Mouse (Mus musculus): ENCODE results near the gene Ttll12. TPM values are rescaled to one million over a fixed set of nuclear protein-coding genes. Genes with fewer than 3 reads are reported as not detected.

Ttll12 gene
- polyA plus RNA-seq, 1 experiment from 2014 or later, result 29.3 TPM

DNA sequence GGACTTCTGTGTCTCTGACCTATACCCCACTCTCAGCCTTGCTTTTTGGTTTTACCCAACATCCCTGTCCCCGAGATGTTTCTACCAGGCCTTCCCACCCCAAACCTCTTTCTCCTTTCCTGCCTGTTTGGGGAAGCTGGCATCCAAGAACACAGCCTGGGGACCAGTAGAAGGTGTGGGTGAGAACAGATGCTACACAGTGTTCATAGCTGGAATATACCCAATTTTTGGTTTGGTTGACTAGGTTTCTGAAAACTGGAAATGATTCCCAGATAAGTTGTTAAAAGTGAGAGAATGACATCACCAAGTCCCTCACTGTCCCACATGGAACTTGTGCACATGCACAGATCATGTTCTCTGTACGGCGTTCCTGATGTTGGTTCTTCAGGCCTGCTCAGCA is 20.3 kb upstream of the Ttll12 start:
- Histone ChIP-seq H3K36me3 (peaks cover 21% of the 10 kb centered on the region; the same call in 1 of the 2 replicates), H3K4me3 (no peak overlapping the region), H3K27me3 (replicated peaks) (no peaks in the 10 kb centered on the region), H3K4me1 (replicated peaks) (no peaks in the 10 kb centered on the region), H3K9me3 (replicated peaks) (no peaks in the 10 kb centered on the region), H3K4me2 (no peak overlapping the region), H3K27ac (ENCODE audit: poor library complexity, severe bottlenecking) (no peak overlapping the region), H3K9ac (no peak overlapping the region)
- 87% methylated on average over 3 of the region's 3 CpGs for WGBS
- ATAC-seq (ENCODE audit: insufficient number of reproducible peaks, low FRiP score), result no peak

DNA sequence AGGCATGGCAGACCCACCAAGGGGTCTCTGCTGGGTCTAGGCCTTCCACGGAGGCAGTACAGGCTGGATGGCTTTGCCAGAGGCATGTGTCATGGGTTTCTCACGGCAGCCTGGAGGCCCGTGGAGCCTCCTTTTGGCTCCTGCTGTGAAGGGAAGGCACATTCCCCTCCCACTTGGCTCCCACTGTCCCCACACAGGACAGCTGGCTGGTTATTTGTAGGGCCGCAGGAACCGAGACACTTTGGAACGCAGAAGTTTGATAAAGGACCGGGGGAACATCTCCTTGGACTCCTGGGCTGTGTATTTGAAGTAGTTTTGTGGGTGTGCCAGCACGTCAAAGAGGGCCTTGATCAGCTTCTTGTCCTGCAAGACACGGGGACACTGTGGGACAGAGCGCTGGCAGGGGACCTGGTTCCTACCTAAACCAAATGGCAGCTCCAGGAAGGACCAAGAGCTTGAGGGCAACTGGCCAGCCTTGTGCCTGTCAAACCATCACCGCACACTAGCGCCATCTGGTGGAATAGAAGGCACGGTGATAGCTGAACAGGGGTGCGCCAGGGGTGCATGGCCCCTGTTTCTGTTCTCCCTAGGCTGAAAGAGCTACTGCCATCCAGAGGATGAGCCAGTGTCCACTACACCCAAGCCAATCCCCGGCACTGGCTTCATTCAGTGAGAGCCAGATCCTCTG is 12.3 kb upstream of the Ttll12 start:
- ATAC-seq (ENCODE audit: insufficient number of reproducible peaks, low FRiP score), result no peak
- no peak overlapping the region for H3K4me2 ChIP-seq
- no peak overlapping the region for H3K27ac ChIP-seq (ENCODE audit: poor library complexity, severe bottlenecking)
- peaks cover 7% of the 10 kb centered on the region; the same call in 1 of the 2 replicates for H3K4me1 ChIP-seq (replicated peaks)
- no peak overlapping the region; the same call in 1 of the 2 replicates for H3K9ac ChIP-seq
- no peaks in the 10 kb centered on the region for H3K9me3 ChIP-seq (replicated peaks)
- H3K27me3 ChIP-seq (replicated peaks), result peaks cover 6% of the 10 kb centered on the region; the same call in 1 of the 2 replicates
- WGBS, result 42% methylated on average over 15 of the region's 15 CpGs
- peaks cover 4% of the 10 kb centered on the region; the same call in 1 of the 2 replicates for H3K36me3 ChIP-seq
- no peak overlapping the region for H3K4me3 ChIP-seq

DNA sequence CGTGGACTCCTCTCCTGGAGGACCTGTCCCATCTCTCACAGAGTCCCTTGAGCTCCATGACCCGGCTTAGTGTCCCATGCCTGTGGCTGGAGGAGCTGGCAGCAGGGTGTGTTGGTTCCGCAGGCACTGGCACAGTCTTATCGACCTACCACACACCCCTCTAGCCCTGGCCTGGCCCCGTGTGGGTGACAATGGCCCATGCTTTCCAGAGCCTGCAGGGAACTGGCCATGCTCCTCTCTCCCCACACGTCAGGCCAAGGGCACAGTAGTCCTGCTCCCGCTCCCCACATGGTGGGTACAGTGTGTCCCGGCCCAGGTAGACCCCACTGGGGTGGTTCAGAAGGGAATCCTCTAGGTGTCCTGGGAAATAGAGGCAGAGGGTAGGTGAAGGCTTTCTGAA is 11.7 kb upstream of the Ttll12 start:
- no peak for ATAC-seq (ENCODE audit: insufficient number of reproducible peaks, low FRiP score)
- 87% methylated on average over 8 of the region's 8 CpGs for WGBS
- Histone ChIP-seq H3K27ac (ENCODE audit: poor library complexity, severe bottlenecking) (no peak overlapping the region), H3K4me3 (no peak overlapping the region), H3K9ac (no peak overlapping the region; the same call in 1 of the 2 replicates), H3K9me3 (replicated peaks) (no peaks in the 10 kb centered on the region), H3K4me2 (no peak overlapping the region), H3K4me1 (replicated peaks) (peaks cover 7% of the 10 kb centered on the region; the same call in 1 of the 2 replicates), H3K36me3 (no peaks in the 10 kb centered on the region), H3K27me3 (replicated peaks) (peaks cover 6% of the 10 kb centered on the region; the same call in 1 of the 2 replicates)

DNA sequence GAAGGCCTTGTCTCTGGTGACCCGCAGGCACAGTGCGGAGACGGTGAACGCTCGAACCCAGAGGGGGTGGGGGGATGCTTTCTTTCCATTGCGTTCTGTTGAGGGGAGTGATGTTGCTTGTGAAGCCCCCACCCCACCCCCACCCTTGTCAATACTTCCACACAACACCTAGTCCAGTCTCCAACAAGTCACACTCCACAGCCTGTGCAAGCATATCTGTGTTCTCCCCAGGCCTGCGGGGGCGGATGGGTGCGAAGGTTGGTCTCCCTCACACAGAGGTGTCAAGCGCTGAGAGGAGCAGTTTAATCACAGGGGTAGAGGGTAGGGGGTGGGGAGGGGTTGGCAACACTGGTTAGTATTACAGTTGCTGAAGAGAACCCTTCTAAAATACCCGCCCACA is 11.3 kb upstream of the Ttll12 start:
- Histone ChIP-seq H3K4me2 (no peak overlapping the region), H3K27me3 (replicated peaks) (peaks cover 6% of the 10 kb centered on the region; the same call in 1 of the 2 replicates), H3K9ac (no peak overlapping the region), H3K27ac (ENCODE audit: poor library complexity, severe bottlenecking) (no peak overlapping the region), H3K9me3 (replicated peaks) (no peaks in the 10 kb centered on the region), H3K4me1 (replicated peaks) (peaks cover 7% of the 10 kb centered on the region; the same call in 1 of the 2 replicates), H3K4me3 (no peak overlapping the region), H3K36me3 (no peaks in the 10 kb centered on the region)
- WGBS, result 73% methylated on average over 11 of the region's 11 CpGs
- ATAC-seq (ENCODE audit: insufficient number of reproducible peaks, low FRiP score), result no peak

DNA sequence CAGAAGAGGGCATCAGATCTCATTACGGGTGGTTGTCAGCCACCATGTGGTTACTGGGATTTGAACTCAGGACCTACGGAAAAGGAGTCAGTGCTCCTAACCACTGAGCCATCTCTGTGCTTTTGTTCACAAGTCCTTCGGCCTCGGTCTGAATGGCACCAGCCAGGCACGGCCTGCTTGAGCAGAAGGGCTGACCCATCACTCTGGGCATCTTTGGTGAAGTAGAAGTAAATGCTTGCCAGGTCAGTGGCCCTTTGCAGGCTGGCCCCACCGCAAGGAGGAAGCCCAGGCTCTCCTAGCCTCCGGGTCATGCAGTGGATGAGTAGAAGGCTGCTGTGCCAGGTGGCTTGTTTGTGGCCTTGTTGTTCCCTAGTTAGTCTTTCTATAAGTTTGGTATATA is 8.5 kb upstream of the Ttll12 start:
- Histone ChIP-seq H3K4me3 (no peak overlapping the region), H3K9me3 (replicated peaks) (no peaks in the 10 kb centered on the region), H3K27me3 (replicated peaks) (peaks cover 4% of the 10 kb centered on the region; the same call in 1 of the 2 replicates), H3K4me2 (no peak overlapping the region), H3K9ac (no peak overlapping the region), H3K27ac (ENCODE audit: poor library complexity, severe bottlenecking) (no peak overlapping the region), H3K4me1 (replicated peaks) (peaks cover 7% of the 10 kb centered on the region; the same call in 1 of the 2 replicates), H3K36me3 (no peaks in the 10 kb centered on the region)
- WGBS, result 91% methylated on average over 7 of the region's 7 CpGs
- ATAC-seq (ENCODE audit: insufficient number of reproducible peaks, low FRiP score), result no peak

DNA sequence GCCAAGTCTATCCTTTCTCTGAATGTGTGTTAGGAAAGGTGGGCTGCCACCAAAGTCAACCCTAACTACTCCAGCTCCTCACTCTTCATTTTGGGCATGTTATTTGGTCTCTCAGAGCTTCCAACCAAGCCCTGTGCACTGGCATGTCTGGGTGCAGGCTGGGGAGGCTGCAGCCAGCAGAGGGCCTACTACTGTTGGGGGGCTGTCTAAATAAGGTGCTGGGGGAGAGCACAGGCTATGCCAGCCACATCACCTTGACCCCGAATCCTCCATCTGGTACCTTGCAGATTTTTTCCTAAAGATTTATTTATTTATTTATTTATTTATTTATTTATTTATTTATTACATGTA is 8.1 kb upstream of the Ttll12 start:
- Histone ChIP-seq H3K9ac (no peak overlapping the region), H3K27ac (ENCODE audit: poor library complexity, severe bottlenecking) (no peak overlapping the region), H3K4me1 (replicated peaks) (peaks cover 7% of the 10 kb centered on the region; the same call in 1 of the 2 replicates), H3K36me3 (no peaks in the 10 kb centered on the region), H3K9me3 (replicated peaks) (no peaks in the 10 kb centered on the region), H3K27me3 (replicated peaks) (no peaks in the 10 kb centered on the region), H3K4me2 (no peak overlapping the region), H3K4me3 (no peak overlapping the region)
- no peak for ATAC-seq (ENCODE audit: insufficient number of reproducible peaks, low FRiP score)
- 79% methylated on average over 1 of the region's 1 CpGs for WGBS

DNA sequence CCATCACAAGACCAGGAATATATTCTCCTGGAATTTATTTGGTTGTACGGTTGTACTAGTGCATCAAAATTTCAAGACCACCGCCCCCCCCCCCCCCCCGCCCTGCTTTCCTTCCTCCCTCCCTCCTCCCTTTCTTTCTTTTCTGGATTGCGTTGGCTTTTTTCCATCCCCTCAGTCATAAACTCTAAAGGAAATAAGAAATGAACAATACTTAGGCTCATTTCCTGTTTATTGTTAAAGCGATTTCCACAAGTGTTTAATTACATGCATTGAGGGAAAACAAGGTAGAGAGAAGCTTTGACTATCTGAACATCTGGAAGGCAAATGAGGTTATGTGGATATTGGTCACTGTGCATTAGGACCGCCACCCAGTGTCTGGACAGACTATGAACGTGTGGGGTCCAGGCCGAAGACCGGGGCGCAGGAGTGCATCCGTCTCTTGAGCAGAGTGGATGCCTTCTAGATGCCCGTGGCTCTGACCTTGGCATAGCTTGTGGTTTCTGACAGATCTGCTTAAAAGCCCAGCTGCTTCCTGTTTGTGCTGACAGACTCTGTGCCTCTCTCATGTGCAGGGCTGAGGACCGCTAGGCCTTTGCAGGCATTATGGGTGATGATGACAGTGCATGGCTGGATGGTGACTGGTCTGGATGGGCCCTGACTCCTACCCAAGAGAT is 7.6 kb upstream of the Ttll12 start:
- 80% methylated on average over 13 of the region's 13 CpGs for WGBS
- no peak for ATAC-seq (ENCODE audit: insufficient number of reproducible peaks, low FRiP score)
- H3K9ac ChIP-seq, result no peak overlapping the region
- H3K4me2 ChIP-seq, result no peak overlapping the region
- H3K36me3 ChIP-seq, result no peaks in the 10 kb centered on the region
- H3K27me3 ChIP-seq (replicated peaks), result no peaks in the 10 kb centered on the region
- H3K27ac ChIP-seq (ENCODE audit: poor library complexity, severe bottlenecking), result no peak overlapping the region
- H3K4me3 ChIP-seq, result no peak overlapping the region
- peaks cover 7% of the 10 kb centered on the region; the same call in 1 of the 2 replicates for H3K4me1 ChIP-seq (replicated peaks)
- H3K9me3 ChIP-seq (replicated peaks), result no peaks in the 10 kb centered on the region

DNA sequence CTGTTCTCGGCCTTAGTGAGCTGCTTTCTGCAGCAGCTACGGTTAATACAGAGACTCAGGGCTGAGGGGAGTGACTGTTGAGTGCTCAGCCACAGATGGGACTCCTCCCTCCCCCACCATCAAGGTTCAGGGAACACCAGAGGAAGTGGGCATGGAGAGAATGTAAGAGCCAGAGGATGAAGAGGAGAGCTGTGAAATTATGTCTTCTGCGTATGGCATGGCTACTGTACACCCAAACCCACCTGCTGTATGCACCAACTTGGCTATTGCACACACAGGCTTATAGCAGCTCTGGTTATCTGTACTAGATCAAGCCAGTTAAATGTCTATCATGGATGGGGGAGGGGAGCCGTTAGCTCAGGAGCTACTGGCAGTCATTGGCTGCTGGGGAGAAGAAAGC is 6.2 kb upstream of the Ttll12 start:
- H3K4me3 ChIP-seq, result no peak overlapping the region
- ATAC-seq (ENCODE audit: insufficient number of reproducible peaks, low FRiP score), result no peak
- peaks cover 5% of the 10 kb centered on the region; the same call in 1 of the 2 replicates for H3K4me1 ChIP-seq (replicated peaks)
- 68% methylated on average over 4 of the region's 4 CpGs for WGBS
- no peak overlapping the region for H3K4me2 ChIP-seq
- no peaks in the 10 kb centered on the region for H3K9me3 ChIP-seq (replicated peaks)
- H3K36me3 ChIP-seq, result no peaks in the 10 kb centered on the region
- no peak overlapping the region for H3K27ac ChIP-seq (ENCODE audit: poor library complexity, severe bottlenecking)
- no peaks in the 10 kb centered on the region for H3K27me3 ChIP-seq (replicated peaks)
- no peak overlapping the region for H3K9ac ChIP-seq

DNA sequence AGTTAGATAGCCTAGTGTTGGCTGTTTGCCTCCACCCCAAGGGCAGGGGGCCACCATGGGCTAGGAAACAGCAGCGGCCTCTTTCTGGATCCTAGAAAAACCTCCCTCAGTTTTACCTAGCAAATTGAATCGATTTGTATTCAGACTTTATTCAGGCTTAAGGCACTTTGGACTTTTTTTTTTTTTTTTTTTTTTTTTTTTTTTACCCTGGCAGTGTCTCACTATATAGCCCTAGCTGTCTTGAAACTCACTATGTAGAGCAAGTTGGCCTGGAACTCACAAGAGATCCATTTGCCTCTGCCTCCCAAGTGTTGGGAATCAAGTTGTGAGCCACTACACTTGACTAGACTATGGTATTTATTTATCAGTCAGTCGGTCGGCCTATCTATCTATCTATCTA is 1.9 kb upstream of the Ttll12 start:
- H3K9me3 ChIP-seq (replicated peaks), result no peaks in the 10 kb centered on the region
- no peak overlapping the region for H3K4me3 ChIP-seq
- H3K27ac ChIP-seq (ENCODE audit: poor library complexity, severe bottlenecking), result no peak overlapping the region
- H3K9ac ChIP-seq, result no peak overlapping the region
- no peaks in the 10 kb centered on the region for H3K27me3 ChIP-seq (replicated peaks)
- 83% methylated on average over 4 of the region's 4 CpGs for WGBS
- H3K36me3 ChIP-seq, result no peaks in the 10 kb centered on the region
- ATAC-seq (ENCODE audit: insufficient number of reproducible peaks, low FRiP score), result no peak
- no peak overlapping the region for H3K4me2 ChIP-seq
- peaks cover 32% of the 10 kb centered on the region for H3K4me1 ChIP-seq (replicated peaks)

DNA sequence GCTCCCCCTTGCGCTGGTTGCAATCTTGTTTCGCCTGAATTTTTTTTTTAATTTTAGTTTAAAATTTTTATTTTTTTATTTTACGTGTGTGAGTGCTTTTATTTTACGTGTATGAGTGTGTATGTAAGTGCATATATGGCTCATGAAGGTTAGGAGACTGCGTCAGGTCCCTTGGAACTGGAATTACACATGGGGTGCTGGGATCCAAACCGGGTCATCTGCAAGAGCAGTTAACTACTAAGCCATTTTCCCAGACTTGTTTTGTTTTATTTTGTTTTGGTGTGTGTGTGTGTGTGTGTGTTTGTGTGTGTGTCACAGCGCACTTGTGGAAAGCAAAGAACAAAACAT is 381 bp upstream of the Ttll12 start:
- H3K9me3 ChIP-seq (replicated peaks), result no peaks in the 10 kb centered on the region
- 36% methylated on average over 7 of the region's 7 CpGs for WGBS
- peaks cover 40% of the 10 kb centered on the region for H3K4me1 ChIP-seq (replicated peaks)
- peak overlapping the region; percentile 91 for H3K9ac ChIP-seq
- H3K27me3 ChIP-seq (replicated peaks), result no peaks in the 10 kb centered on the region
- no peak for ATAC-seq (ENCODE audit: insufficient number of reproducible peaks, low FRiP score)
- H3K4me3 ChIP-seq, result peak overlapping the region; percentile 91
- H3K36me3 ChIP-seq, result 0 out of 2 replicates have a peak, but pooled peaks cover 6% of the 10 kb centered on the region
- no peak overlapping the region for H3K27ac ChIP-seq (ENCODE audit: poor library complexity, severe bottlenecking)
- H3K4me2 ChIP-seq, result peak overlapping the region; percentile 91

DNA sequence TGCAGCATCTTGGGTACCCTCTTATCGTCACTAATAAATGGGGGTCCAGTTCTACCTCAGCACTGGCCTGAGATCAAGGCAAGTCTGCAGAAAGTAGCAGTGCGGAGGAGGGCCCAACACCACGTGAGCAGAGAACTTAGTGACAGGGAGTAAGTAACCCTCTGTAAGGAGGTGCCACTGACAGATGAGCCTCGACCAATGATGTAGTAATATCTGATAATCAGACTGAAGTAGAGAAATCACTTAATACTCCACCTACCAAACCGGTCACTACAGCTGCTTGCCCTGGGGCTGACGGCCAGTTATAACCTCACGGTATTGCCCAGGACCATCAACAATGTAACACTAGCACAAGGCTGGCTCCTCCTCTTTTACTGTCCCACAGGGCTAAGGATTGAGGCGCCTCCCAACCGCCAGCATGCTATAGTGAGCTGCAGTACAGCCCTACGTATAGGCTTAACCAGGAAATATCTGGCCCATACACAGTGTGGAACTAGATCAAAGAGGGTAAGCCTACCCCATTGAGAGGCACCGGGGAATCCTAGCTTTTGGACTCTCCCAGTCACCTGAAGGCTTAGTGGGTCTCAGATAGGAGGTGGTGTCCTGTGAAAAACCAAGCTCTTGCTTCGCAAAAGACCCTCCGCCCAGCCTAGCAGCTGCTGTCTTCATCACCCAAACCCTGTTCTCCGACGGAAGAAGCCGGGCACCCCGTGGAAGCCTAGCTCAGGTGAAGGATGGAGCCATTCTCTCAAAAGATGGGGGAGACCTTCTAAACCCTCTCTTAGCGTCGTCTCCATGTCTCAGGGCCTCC is 1.1 kb downstream of the Ttll12 start:
- no peaks in the 10 kb centered on the region for H3K27me3 ChIP-seq (replicated peaks)
- 0 out of 2 replicates have a peak, but pooled peaks cover 6% of the 10 kb centered on the region for H3K36me3 ChIP-seq
- peaks cover 40% of the 10 kb centered on the region for H3K4me1 ChIP-seq (replicated peaks)
- peak overlapping the region; percentile 91 for H3K4me3 ChIP-seq
- peak overlapping the region; percentile 91 for H3K9ac ChIP-seq
- peak overlapping the region; percentile 49; the same call in 1 of the 2 replicates for H3K27ac ChIP-seq (ENCODE audit: poor library complexity, severe bottlenecking)
- 10% methylated on average over 19 of the region's 19 CpGs for WGBS
- peak; percentile 66 for ATAC-seq (ENCODE audit: insufficient number of reproducible peaks, low FRiP score)
- H3K9me3 ChIP-seq (replicated peaks), result no peaks in the 10 kb centered on the region
- H3K4me2 ChIP-seq, result peak overlapping the region; percentile 91

Measured in heart, embryonic 12.5 days (tissue).